Mouse (Mus musculus) heart, adult 2 months (tissue): ENCODE measurements around the gene Spsb2. TPM values are rescaled to one million over a fixed set of nuclear protein-coding genes. Genes with fewer than 3 reads are reported as not detected.

ENCODE experiments used
- DNase-seq, 2 experiments: peaks; one replicate each; pipeline ENCODE4 v3.0.0; 2021
- H3K27ac ChIP-seq: fragments of 200-600 bp; 2 replicates; pipeline ENCODE4 v1.8.1; 2022
- H3K27me3 ChIP-seq: fragments of 200-500 bp; 2 replicates; pipeline ENCODE4 v1.6.1; 2012; ENCODE audit warnings: mild to moderate bottlenecking, low read length, inconsistent platforms, mixed read lengths; ENCODE audit not compliant: control insufficient read depth, insufficient read depth
- H3K36me3 ChIP-seq: fragments of 200-500 bp; 2 replicates; pipeline ENCODE4 v1.6.1; 2012; ENCODE audit warnings: low read length, inconsistent platforms; ENCODE audit not compliant: control insufficient read depth, insufficient read depth
- H3K4me1 ChIP-seq: fragments of 200-500 bp; 2 replicates; pipeline ENCODE4 v1.6.1; 2011; ENCODE audit warnings: low read length; ENCODE audit not compliant: control insufficient read depth, insufficient read depth
- H3K4me3 ChIP-seq: fragments of 200-600 bp; 2 replicates; pipeline ENCODE4 v1.8.1; 2022
- H3K79me2 ChIP-seq: fragments of 200-500 bp; replicated peaks from 2 replicates; pipeline ENCODE4 v1.6.1; 2012; ENCODE audit warnings: mild to moderate bottlenecking, inconsistent platforms, low read length, moderate library complexity, mixed read lengths; ENCODE audit not compliant: control insufficient read depth, insufficient read depth
- H3K9ac ChIP-seq: fragments of 200-500 bp; 2 replicates; pipeline ENCODE4 v1.6.1; 2012; ENCODE audit warnings: low read depth, mild to moderate bottlenecking, control low read depth, inconsistent platforms, low read length, mixed read lengths
- CTCF ChIP-seq: fragments of 200-600 bp; IDR thresholded peaks from 2 replicates; pipeline ENCODE4 v1.8.1; 2022; ENCODE audit warnings: antibody characterized with exemption, mild to moderate bottlenecking, moderate library complexity
- EP300 ChIP-seq: fragments of 200-500 bp; IDR thresholded peaks from 2 replicates; pipeline ENCODE4 v1.6.1; 2011; ENCODE audit warnings: low read depth, low read length, control low read depth; ENCODE audit not compliant: insufficient read depth
- POLR2A ChIP-seq: fragments of 200-500 bp; IDR thresholded peaks from 2 replicates; pipeline ENCODE4 v1.6.1; 2011; ENCODE audit warnings: mild to moderate bottlenecking, low read depth, low read length, control low read depth; ENCODE audit not compliant: insufficient read depth
- WGBS: fragments of 180-500 bp; shearing (Covaris S2); methylation state at CpG from one replicate; pipeline ENCODE4 v1.1.7; 2018; 5-methylcytosine and 5-hydroxymethylcytosine counted together
- intact Hi-C: fragments of 180-260 bp; cut with DNase I; formaldehyde crosslinking; loops from one replicate; pipeline ENCODE4 v1.15.1; 2025
- polyA plus RNA-seq: library from polyadenylated mRNA; depleted of rRNA; stranded (reverse); fragments of >200 nt; gene quantifications from 2 replicates; pipeline ENCODE4 v1.2.3, GENCODE M21; 2012
- total RNA-seq, 2 experiments: library from RNA; stranded (reverse); gene quantifications; 2 replicates each; pipeline ENCODE4 v1.2.3; 2021

The Spsb2 gene
- total and polyA plus RNA-seq, 3 experiments: 3.2 to 4.4 (median 3.2) TPM

DNA sequence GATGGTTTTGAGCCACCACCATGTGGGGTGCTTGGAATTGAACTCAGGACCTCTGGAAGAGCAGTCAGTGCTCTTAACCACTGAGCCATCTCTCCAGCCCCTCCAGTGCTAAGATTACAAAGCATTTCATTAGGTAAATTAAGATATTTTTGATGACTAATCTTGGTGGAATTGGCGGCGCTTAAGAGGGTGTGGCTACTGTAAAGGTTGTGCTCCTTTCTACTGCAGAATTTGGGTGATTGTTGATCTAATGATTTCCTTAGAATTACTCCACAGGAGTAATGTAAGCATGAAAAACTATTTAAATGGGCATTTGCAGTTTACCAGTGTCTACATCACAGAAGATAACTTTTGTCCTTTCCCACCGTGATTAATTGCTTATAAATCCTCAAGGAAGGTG, 4.1 kb upstream of the Spsb2 start:
- H3K4me3 ChIP-seq: no peak overlapping the region
- TF ChIP-seq EP300 (no peak), CTCF (no peak), POLR2A (no peak)
- DNase-seq: no peak
- no peaks in the 10 kb centered on the region for H3K79me2 ChIP-seq
- H3K4me1 ChIP-seq: peaks cover 7% of the 10 kb centered on the region
- H3K27me3 ChIP-seq: no peaks in the 10 kb centered on the region
- H3K9ac ChIP-seq: no peak overlapping the region
- no peak overlapping the region for H3K27ac ChIP-seq
- H3K36me3 ChIP-seq: no peaks in the 10 kb centered on the region
- 90% methylated on average over 3 of the region's 3 CpGs for WGBS
- intact Hi-C loops: no loop called here

- peak; percentile 93 to 94 for DNase-seq
- H3K9ac ChIP-seq: peak overlapping the region; percentile 66
- TF ChIP-seq EP300 (0 out of 2 replicates have a peak, but pooled peaks have one; percentile 67), CTCF (peak; percentile 46), POLR2A (peak; percentile 66)
- H3K27me3 ChIP-seq: no peaks in the 10 kb centered on the region
- H3K36me3 ChIP-seq: no peaks in the 10 kb centered on the region
- peaks cover 12% of the 10 kb centered on the region for H3K4me1 ChIP-seq
- peak overlapping the region; percentile 92 for H3K27ac ChIP-seq
- 3% methylated on average over 34 of the region's 34 CpGs for WGBS
- intact Hi-C loops: loop anchor here (5.0 kb wide), 2 partner anchors 63 to 103 kb away; partner anchors contain the start of gene Grcc10
- peak overlapping the region; percentile 50 for H3K4me3 ChIP-seq
- no peaks in the 10 kb centered on the region for H3K79me2 ChIP-seq
Measured at GRCm38 (mm10) chr6:124805341-124806321, 2.8 kb upstream of the Spsb2 start.

DNA sequence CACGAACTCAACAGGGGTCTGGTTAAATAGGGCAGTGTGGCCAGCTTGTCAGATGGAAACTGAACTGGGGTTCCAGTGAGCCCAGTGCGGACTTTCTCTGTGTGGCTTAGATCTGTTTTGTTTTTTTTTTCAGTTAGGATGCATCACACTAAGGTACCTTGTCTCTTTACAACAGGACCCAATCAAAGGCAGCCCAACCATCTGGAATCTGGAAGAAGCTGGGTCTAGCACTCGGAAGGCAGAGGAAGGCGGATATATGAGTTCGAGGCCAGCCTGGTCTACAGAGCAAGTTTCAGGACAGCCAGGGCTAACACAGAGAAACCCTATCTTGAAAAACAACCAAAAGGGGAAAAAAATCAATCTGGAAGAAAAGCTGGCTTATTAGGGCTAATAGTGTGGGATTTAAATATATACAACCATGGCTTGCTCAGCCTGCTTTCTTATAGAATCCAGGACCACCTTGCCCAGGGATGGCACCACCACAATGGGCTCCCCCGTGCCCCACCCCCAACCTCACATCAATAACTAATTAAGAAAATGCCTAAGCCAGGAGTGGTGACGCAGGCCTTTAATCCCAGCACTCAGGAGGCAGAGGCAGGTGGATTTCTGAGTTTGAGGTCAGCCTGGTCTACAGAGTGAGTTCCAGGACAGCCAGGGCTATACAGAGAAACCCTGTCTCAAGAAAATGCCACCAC, 1.9 kb upstream of the Spsb2 start:
- Histone ChIP-seq H3K4me3 (peak overlapping the region; percentile 50; the same call in 1 of the 2 replicates), H3K79me2 (no peaks in the 10 kb centered on the region), H3K27ac (peak overlapping the region; percentile 92), H3K36me3 (no peaks in the 10 kb centered on the region), H3K27me3 (no peaks in the 10 kb centered on the region), H3K9ac (no peak overlapping the region), H3K4me1 (peaks cover 12% of the 10 kb centered on the region)
- DNase-seq: no peak
- 84% methylated on average over 7 of the region's 7 CpGs for WGBS
- intact Hi-C loops: loop anchor here (5.0 kb wide), 2 partner anchors 64 to 104 kb away; partner anchors contain the start of gene Grcc10
- TF ChIP-seq POLR2A (no peak), EP300 (no peak)

GRCm38 (mm10) chr6:124807366-124807765, 1.1 kb upstream of the Spsb2 start:
- H3K36me3 ChIP-seq: no peaks in the 10 kb centered on the region
- H3K9ac ChIP-seq: no peak overlapping the region
- no peaks in the 10 kb centered on the region for H3K79me2 ChIP-seq
- WGBS: 52% methylated on average over 4 of the region's 4 CpGs
- no peaks in the 10 kb centered on the region for H3K27me3 ChIP-seq
- intact Hi-C loops: loop anchor here (5.0 kb wide), 2 partner anchors 65 to 105 kb away; partner anchors contain the start of gene Grcc10
- peaks cover 12% of the 10 kb centered on the region for H3K4me1 ChIP-seq
- TF ChIP-seq EP300 (no peak), CTCF (no peak), POLR2A (no peak)
- H3K27ac ChIP-seq: no peak overlapping the region
- H3K4me3 ChIP-seq: no peak overlapping the region
- no peak for DNase-seq

DNA sequence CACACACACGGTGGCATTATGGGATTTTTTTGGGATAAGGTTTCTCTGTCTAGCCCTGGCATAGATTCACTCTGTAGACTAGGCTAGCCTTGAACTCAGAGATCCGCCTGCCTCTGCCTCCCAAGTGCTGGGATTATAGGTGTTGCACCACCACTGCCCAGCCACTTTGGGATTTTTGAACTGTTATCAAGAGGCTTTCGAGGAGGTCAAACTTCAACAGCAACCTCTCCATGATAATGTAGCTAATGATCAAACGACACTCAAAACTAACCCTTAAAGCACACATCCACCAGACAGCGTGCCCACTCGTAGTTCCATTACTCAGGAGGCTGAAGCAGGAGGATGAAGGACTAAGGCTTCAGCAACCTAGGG, 489 bp upstream of the Spsb2 start:
- Histone ChIP-seq H3K9ac (peak overlapping the region; percentile 21), H3K79me2 (no peaks in the 10 kb centered on the region), H3K36me3 (no peaks in the 10 kb centered on the region; the same call in 1 of the 2 replicates), H3K4me1 (peaks cover 14% of the 10 kb centered on the region), H3K4me3 (no peak overlapping the region), H3K27me3 (no peaks in the 10 kb centered on the region), H3K27ac (peak overlapping the region; percentile 58)
- 63% methylated on average over 6 of the region's 6 CpGs for WGBS
- no peak for TF ChIP-seq CTCF
- no peak for TF ChIP-seq POLR2A
- no peak for TF ChIP-seq EP300
- intact Hi-C loops: loop anchor here (5.0 kb wide), 2 partner anchors 66 to 106 kb away; partner anchors contain the start of gene Grcc10
- no peak for DNase-seq
